8 mouse cellular contexts compared by ENCODE assay signal in the genomic region with DNA sequence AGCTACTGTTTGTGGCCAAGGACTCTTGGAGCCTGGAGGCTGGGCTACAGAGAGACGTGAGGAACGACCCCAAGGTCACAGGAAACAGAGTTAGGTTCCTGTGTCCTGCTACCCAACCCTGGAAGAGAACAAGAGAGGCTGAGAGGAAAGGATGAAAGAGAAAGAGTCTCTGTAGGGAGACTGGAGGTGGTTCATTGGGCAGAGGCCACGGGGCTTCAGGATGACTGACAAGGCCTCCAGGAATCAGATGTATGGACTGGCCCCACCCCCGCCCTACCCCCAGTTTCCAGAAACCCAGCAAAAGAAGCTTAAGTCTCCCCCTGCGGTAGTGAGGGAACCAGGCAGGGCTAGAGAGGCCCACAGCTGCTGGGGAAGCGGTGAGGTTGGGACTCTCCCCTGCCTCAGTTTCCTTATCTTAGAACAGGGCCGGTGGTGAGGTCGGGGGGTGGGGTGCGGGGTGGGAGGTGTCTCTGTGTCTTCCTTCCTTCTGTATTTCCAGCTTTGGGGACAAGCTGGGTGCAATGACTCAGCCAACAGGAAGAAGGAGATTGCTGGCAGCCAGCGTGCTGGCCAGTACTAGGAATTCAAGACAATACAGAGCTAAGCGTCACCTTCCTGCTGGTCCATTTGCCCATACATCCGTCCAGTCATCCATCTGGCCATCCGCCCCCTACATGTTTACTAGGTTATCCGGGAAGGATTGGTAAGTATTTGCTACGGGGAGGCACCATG. TPM values are rescaled to one million over a fixed set of nuclear protein-coding genes. Genes with fewer than 3 reads are reported as not detected.
DNase-seq lines count a peak whose midpoint lies in the region; ATAC-seq and TF ChIP-seq lines count a peak whose summit lies in the region.

No protein-coding gene starts in this region.

- H3K9me3 ChIP-seq in megakaryocyte, embryonic 14.5 days, result no peaks in the 10 kb centered on the region
- H3K9me3 ChIP-seq in forebrain, embryonic 10.5 days, result no peaks in the 10 kb centered on the region
- no peaks in the 10 kb centered on the region for H3K9me3 ChIP-seq in hindbrain, embryonic 14.5 days (ENCODE audit: control insufficient read depth, low read length)
- H3K9me3 ChIP-seq in liver, embryonic 14.5 days (ENCODE audit: control insufficient read depth, low read length), result no peaks in the 10 kb centered on the region
- H3K9me3 ChIP-seq in stomach, embryonic 14.5 days (ENCODE audit: control insufficient read depth, low read depth, low read length), result no peaks in the 10 kb centered on the region

- TF ChIP-seq EP300 in liver, embryonic 14.5 days (IDR thresholded peaks at IDR 0.05; ENCODE audit: low read depth), result no peak

- H3K4me1 ChIP-seq in megakaryocyte, embryonic 14.5 days, result peaks cover 97% of the 10 kb centered on the region
- peaks cover 85% of the 10 kb centered on the region for H3K4me1 ChIP-seq in forebrain, embryonic 10.5 days
- H3K4me1 ChIP-seq in hindbrain, embryonic 14.5 days (replicated peaks; ENCODE audit: control insufficient read depth, insufficient read depth, low read length), result peaks cover 19% of the 10 kb centered on the region
- H3K4me1 ChIP-seq in liver, embryonic 14.5 days (replicated peaks; ENCODE audit: control insufficient read depth in 2 of 2, insufficient read depth in 2 of 2, low read length in 1 of 2), result peaks cover 44 to 56% of the 10 kb centered on the region in 2 experiments
- peaks cover 20% of the 10 kb centered on the region; the same call in 1 of the 2 replicates for H3K4me1 ChIP-seq in stomach, embryonic 14.5 days (ENCODE audit: control insufficient read depth, insufficient read depth, low read length)

- peaks cover 23% of the 10 kb centered on the region for H3K36me3 ChIP-seq in megakaryocyte, embryonic 14.5 days (replicated peaks; ENCODE audit: low read length)
- H3K36me3 ChIP-seq in forebrain, embryonic 10.5 days (replicated peaks), result no peaks in the 10 kb centered on the region
- no peaks in the 10 kb centered on the region for H3K36me3 ChIP-seq in hindbrain, embryonic 14.5 days (replicated peaks; ENCODE audit: control insufficient read depth, insufficient read depth)
- H3K36me3 ChIP-seq in liver, embryonic 14.5 days (replicated peaks; ENCODE audit: control insufficient read depth, insufficient read depth, low read depth), result no peaks in the 10 kb centered on the region
- no peaks in the 10 kb centered on the region for H3K36me3 ChIP-seq in stomach, embryonic 14.5 days (ENCODE audit: control insufficient read depth, insufficient read depth, low read length)

- peak overlapping the region; percentile 91 for H3K27ac ChIP-seq in forebrain, embryonic 10.5 days
- peak overlapping the region; percentile 85 for H3K27ac ChIP-seq in hindbrain, embryonic 14.5 days
- peak overlapping the region; percentile 97 for H3K27ac ChIP-seq in liver, embryonic 14.5 days
- peak overlapping the region; percentile 53 for H3K27ac ChIP-seq in stomach, embryonic 14.5 days (ENCODE audit: low read length)

- ATAC-seq in megakaryocyte, adult 5-6 weeks (ENCODE audit: poor library complexity, severe bottlenecking), result no peak
- no peak for ATAC-seq in hindbrain, embryonic 14.5 days (ENCODE audit: low FRiP score)
- peak; percentile 56 for ATAC-seq in liver, embryonic 14.5 days (ENCODE audit: insufficient read depth)
- ATAC-seq in stomach, embryonic 14.5 days (ENCODE audit: insufficient number of reproducible peaks, insufficient read depth, low FRiP score, low read depth), result no peak
- ATAC-seq in CD4-positive, CD25-positive, alpha-beta regulatory T cell, adult 4 months, result no peak

- 45% methylated on average over 15 of the region's 15 CpGs for WGBS in forebrain, embryonic 10.5 days
- 39% methylated on average over 14 of the region's 15 CpGs for WGBS in hindbrain, embryonic 14.5 days
- WGBS in liver, embryonic 14.5 days (ENCODE audit: insufficient replicate concordance), result 12% methylated on average over 15 of the region's 15 CpGs
- WGBS in stomach, embryonic 14.5 days, result 42% methylated on average over 15 of the region's 15 CpGs

- H3K4me2 ChIP-seq in hindbrain, embryonic 14.5 days (replicated peaks), result no peak overlapping the region
- H3K4me2 ChIP-seq in liver, embryonic 14.5 days (ENCODE audit: low read depth), result peak overlapping the region; percentile 97
- H3K4me2 ChIP-seq in stomach, embryonic 14.5 days (replicated peaks; ENCODE audit: low read depth, low read length), result 0 out of 2 replicates have a peak overlapping the region, but pooled peaks have one; percentile 98

- DNase-seq in forebrain, embryonic 10.5 days (ENCODE audit: extremely low spot score, low spot score), result peak; percentile 42
- DNase-seq in hindbrain, embryonic 14.5 days (ENCODE audit: low spot score), result no peak
- DNase-seq in liver, embryonic 14.5 days (ENCODE audit: low read depth in 3 of 3, low spot score in 3 of 3), result peak; percentile 50 to 68 (median 51)
- no peak for DNase-seq in spleen, adult 12 weeks (ENCODE audit: low spot score)

- 0 out of 2 replicates have a peak, but pooled peaks have one; percentile 18 for TF ChIP-seq CTCF in liver, embryonic 14.5 days (IDR thresholded peaks at IDR 0.05; ENCODE audit: low read depth)

- no peak overlapping the region for H3K9ac ChIP-seq in hindbrain, embryonic 14.5 days
- peak overlapping the region; percentile 87 for H3K9ac ChIP-seq in liver, embryonic 14.5 days (replicated peaks)
- no peak overlapping the region for H3K9ac ChIP-seq in stomach, embryonic 14.5 days (replicated peaks; ENCODE audit: low read depth, low read length)

- H3K4me3 ChIP-seq in megakaryocyte, embryonic 14.5 days (replicated peaks), result peak overlapping the region; percentile 93
- H3K4me3 ChIP-seq in forebrain, embryonic 10.5 days, result peak overlapping the region; percentile 61
- H3K4me3 ChIP-seq in hindbrain, embryonic 14.5 days (replicated peaks; ENCODE audit: low read length), result no peak overlapping the region
- H3K4me3 ChIP-seq in liver, embryonic 14.5 days (ENCODE audit: insufficient read depth in 1 of 2, low read depth in 2 of 2, low read length in 2 of 2), result peak overlapping the region; percentile 30 to 65
- no peak overlapping the region for H3K4me3 ChIP-seq in stomach, embryonic 14.5 days (ENCODE audit: low read depth, low read length)

- H3K27me3 ChIP-seq in megakaryocyte, embryonic 14.5 days (replicated peaks), result peaks cover 2% of the 10 kb centered on the region
- 0 out of 2 replicates have a peak, but pooled peaks cover 3% of the 10 kb centered on the region for H3K27me3 ChIP-seq in forebrain, embryonic 10.5 days (ENCODE audit: poor library complexity, severe bottlenecking)
- H3K27me3 ChIP-seq in hindbrain, embryonic 14.5 days (ENCODE audit: control insufficient read depth, insufficient read depth, low read length), result no peaks in the 10 kb centered on the region
- no peaks in the 10 kb centered on the region for H3K27me3 ChIP-seq in liver, embryonic 14.5 days (ENCODE audit: control insufficient read depth, insufficient read depth, low read length)
- no peaks in the 10 kb centered on the region for H3K27me3 ChIP-seq in stomach, embryonic 14.5 days (ENCODE audit: control insufficient read depth, insufficient read depth, low read length)

RNA-seq across cellular contexts. Expression of a gene that starts 30.7 kb away (rescaled TPM):
- polyA plus RNA-seq in megakaryocyte, embryonic 14.5 days (2012; ENCODE audit: insufficient read depth, low replicate concordance), result not detected in 2 replicates
- not detected in 2 replicates for total RNA-seq in megakaryocyte, adult 5-6 weeks (2015)
- total RNA-seq in megakaryocyte, adult 5-6 weeks (2017), result 0.45 TPM in 1 of 2 replicates, not detected in the other
- polyA plus RNA-seq in forebrain, embryonic 10.5 days (2016; fragmentation: Nextera tagmentation; extraction: Ambion mirVana), result 3.3 and 4.8 TPM in 2 replicates
- 0.87 and 2.1 TPM in 2 replicates for polyA plus RNA-seq in hindbrain, embryonic 14.5 days (2014; fragmentation: Nextera tagmentation; extraction: Ambion mirVana)
- not detected in 2 replicates for polyA plus RNA-seq in liver, embryonic 14.5 days (2012; rRNA removed)
- not detected in 2 replicates for polyA plus RNA-seq in liver, embryonic 14.5 days (2014; fragmentation: Nextera tagmentation; extraction: Ambion mirVana)
- polyA plus RNA-seq in stomach, embryonic 14.5 days (2014; fragmentation: Nextera tagmentation; extraction: Ambion mirVana), result 2.5 and 3.3 TPM in 2 replicates
- under 1 TPM in 1 of 2 experiments, not detected in 1; 0.62 TPM for polyA plus RNA-seq in CD4-positive, CD25-positive, alpha-beta regulatory T cell, adult 4 months (2017; shearing (Covaris generic))

RNA-seq across cellular contexts. Expression of a gene that starts 34.9 kb away (rescaled TPM):
- polyA plus RNA-seq in megakaryocyte, embryonic 14.5 days (2012; ENCODE audit: insufficient read depth, low replicate concordance), result 10.3 and 36.9 TPM in 2 replicates
- total RNA-seq in megakaryocyte, adult 5-6 weeks (2015), result 4.1 and 9.5 TPM in 2 replicates
- total RNA-seq in megakaryocyte, adult 5-6 weeks (2017), result 7.9 TPM in 2 replicates
- 124 and 131 TPM in 2 replicates for polyA plus RNA-seq in forebrain, embryonic 10.5 days (2016; fragmentation: Nextera tagmentation; extraction: Ambion mirVana)
- polyA plus RNA-seq in hindbrain, embryonic 14.5 days (2014; fragmentation: Nextera tagmentation; extraction: Ambion mirVana), result 102 and 103 TPM in 2 replicates
- 12.0 and 14.5 TPM in 2 replicates for polyA plus RNA-seq in liver, embryonic 14.5 days (2012; rRNA removed)
- 23.3 and 25.6 TPM in 2 replicates for polyA plus RNA-seq in liver, embryonic 14.5 days (2014; fragmentation: Nextera tagmentation; extraction: Ambion mirVana)
- polyA plus RNA-seq in stomach, embryonic 14.5 days (2014; fragmentation: Nextera tagmentation; extraction: Ambion mirVana), result 99.1 and 101 TPM in 2 replicates
- 10 to 100 TPM; 30.5 to 44.9 TPM for polyA plus RNA-seq in CD4-positive, CD25-positive, alpha-beta regulatory T cell, adult 4 months (2017; shearing (Covaris generic))

RNA-seq across cellular contexts. Expression of a gene that starts 57.4 kb away (rescaled TPM):
- polyA plus RNA-seq in megakaryocyte, embryonic 14.5 days (2012; ENCODE audit: insufficient read depth, low replicate concordance), result 14.8 and 21.5 TPM in 2 replicates
- 4.3 and 6.1 TPM in 2 replicates for total RNA-seq in megakaryocyte, adult 5-6 weeks (2015)
- 12.6 and 17.1 TPM in 2 replicates for total RNA-seq in megakaryocyte, adult 5-6 weeks (2017)
- 47.5 and 51.2 TPM in 2 replicates for polyA plus RNA-seq in forebrain, embryonic 10.5 days (2016; fragmentation: Nextera tagmentation; extraction: Ambion mirVana)
- polyA plus RNA-seq in hindbrain, embryonic 14.5 days (2014; fragmentation: Nextera tagmentation; extraction: Ambion mirVana), result 37.6 and 39.3 TPM in 2 replicates
- polyA plus RNA-seq in liver, embryonic 14.5 days (2012; rRNA removed), result 25.8 and 27.0 TPM in 2 replicates
- polyA plus RNA-seq in liver, embryonic 14.5 days (2014; fragmentation: Nextera tagmentation; extraction: Ambion mirVana), result 25.9 and 26.2 TPM in 2 replicates
- polyA plus RNA-seq in stomach, embryonic 14.5 days (2014; fragmentation: Nextera tagmentation; extraction: Ambion mirVana), result 27.1 and 29.1 TPM in 2 replicates
- polyA plus RNA-seq in CD4-positive, CD25-positive, alpha-beta regulatory T cell, adult 4 months (2017; shearing (Covaris generic)), result 10 to 100 TPM; 33.1 to 65.6 TPM

Comparison
In these comparisons a context has a peak if more than half of its experiments do, and no peak if none do; other contexts are left out.
1. H3K4me3 ChIP-seq: peak in megakaryocyte, embryonic 14.5 days (single experiment), forebrain, embryonic 10.5 days (single experiment) and liver, embryonic 14.5 days (2 of 2); none in hindbrain, embryonic 14.5 days (single experiment) and stomach, embryonic 14.5 days (single experiment).
2. DNase-seq: peak in forebrain, embryonic 10.5 days (single experiment) and liver, embryonic 14.5 days (3 of 3); none in hindbrain, embryonic 14.5 days (single experiment) and spleen, adult 12 weeks (single experiment).
3. Peak in every context shown above with its lines, with median percentiles within 50 percentile points of each other: H3K27ac ChIP-seq.